Mouse (Mus musculus): ENCODE data around the gene Gkn3. TPM values are rescaled to one million over a fixed set of nuclear protein-coding genes. Genes with fewer than 3 reads are reported as not detected.

The Gkn3 gene
- polyA plus RNA-seq, 1 experiment, result not detected

GRCm38 (mm10) chr6:87401456-87401855 lies 12.7 kb upstream of the Gkn3 start:
- no peak for TF ChIP-seq TAL1 (IDR thresholded peaks at IDR 0.05; ENCODE audit: low read length)
- TF ChIP-seq GATA1 (IDR thresholded peaks at IDR 0.05; ENCODE audit: low read length), result no peak
- H3K36me3 ChIP-seq (ENCODE audit: control insufficient read depth), result no peaks in the 10 kb centered on the region

GRCm38 (mm10) chr6:87399886-87400566 lies 11.3 kb upstream of the Gkn3 start:
- H3K27me3 ChIP-seq (ENCODE audit: control insufficient read depth), result no peaks in the 10 kb centered on the region

More at GRCm38 (mm10) chr6:87401456-87401855, 12.7 kb upstream of the Gkn3 start:
- H3K9me3 ChIP-seq (ENCODE audit: control insufficient read depth, low read length), result no peaks in the 10 kb centered on the region
- H3K4me1 ChIP-seq (ENCODE audit: control insufficient read depth), result no peaks in the 10 kb centered on the region
- no peak overlapping the region for H3K4me3 ChIP-seq (replicated peaks)
- no peaks in the 10 kb centered on the region for H3K27me3 ChIP-seq (ENCODE audit: control insufficient read depth)

GRCm38 (mm10) chr6:87399137-87399536 lies 10.4 kb upstream of the Gkn3 start:
- H3K4me1 ChIP-seq (ENCODE audit: control insufficient read depth), result no peaks in the 10 kb centered on the region
- no peaks in the 10 kb centered on the region for H3K36me3 ChIP-seq (ENCODE audit: control insufficient read depth)
- no peaks in the 10 kb centered on the region for H3K27me3 ChIP-seq (ENCODE audit: control insufficient read depth)
- TF ChIP-seq TAL1 (IDR thresholded peaks at IDR 0.05; ENCODE audit: low read length), result no peak
- no peak for TF ChIP-seq GATA1 (IDR thresholded peaks at IDR 0.05; ENCODE audit: low read length)
- H3K9me3 ChIP-seq (ENCODE audit: control insufficient read depth, low read length), result no peaks in the 10 kb centered on the region
- H3K4me3 ChIP-seq (replicated peaks), result no peak overlapping the region

More at GRCm38 (mm10) chr6:87399886-87400566, 11.3 kb upstream of the Gkn3 start:
- no peak for TF ChIP-seq GATA1 (IDR thresholded peaks at IDR 0.05; ENCODE audit: low read length)
- Histone ChIP-seq H3K4me3 (replicated peaks) (no peak overlapping the region), H3K4me1 (ENCODE audit: control insufficient read depth) (no peaks in the 10 kb centered on the region), H3K9me3 (ENCODE audit: control insufficient read depth, low read length) (no peaks in the 10 kb centered on the region), H3K36me3 (ENCODE audit: control insufficient read depth) (no peaks in the 10 kb centered on the region)

- TF ChIP-seq TAL1 (IDR thresholded peaks at IDR 0.05; ENCODE audit: low read length) (no peak), GATA1 (IDR thresholded peaks at IDR 0.05; ENCODE audit: low read length) (no peak)
- Histone ChIP-seq H3K4me3 (replicated peaks) (no peak overlapping the region), H3K4me1 (ENCODE audit: control insufficient read depth) (no peaks in the 10 kb centered on the region), H3K27me3 (ENCODE audit: control insufficient read depth) (no peaks in the 10 kb centered on the region), H3K9me3 (ENCODE audit: control insufficient read depth, low read length) (no peaks in the 10 kb centered on the region), H3K36me3 (ENCODE audit: control insufficient read depth) (no peaks in the 10 kb centered on the region)
These were observed 6.0 kb upstream of the Gkn3 start for GRCm38 (mm10) chr6:87394783-87395182.

GRCm38 (mm10) chr6:87393466-87394205 lies 4.9 kb upstream of the Gkn3 start:
- H3K36me3 ChIP-seq (ENCODE audit: control insufficient read depth), result no peaks in the 10 kb centered on the region

GRCm38 (mm10) chr6:87389455-87389989 lies 787 bp upstream of the Gkn3 start:
- no peak overlapping the region for H3K4me3 ChIP-seq (replicated peaks)

More at GRCm38 (mm10) chr6:87393466-87394205, 4.9 kb upstream of the Gkn3 start:
- Histone ChIP-seq H3K27me3 (ENCODE audit: control insufficient read depth) (no peaks in the 10 kb centered on the region), H3K4me1 (ENCODE audit: control insufficient read depth) (peaks cover 2% of the 10 kb centered on the region), H3K4me3 (replicated peaks) (no peak overlapping the region), H3K9me3 (ENCODE audit: control insufficient read depth, low read length) (no peaks in the 10 kb centered on the region)
- TF ChIP-seq TAL1 (IDR thresholded peaks at IDR 0.05; ENCODE audit: low read length), result no peak
- TF ChIP-seq GATA1 (IDR thresholded peaks at IDR 0.05; ENCODE audit: low read length), result no peak

GRCm38 (mm10) chr6:87386681-87387080 lies 2.1 kb downstream of the Gkn3 start:
- Histone ChIP-seq H3K36me3 (ENCODE audit: control insufficient read depth) (no peaks in the 10 kb centered on the region), H3K4me3 (replicated peaks) (no peak overlapping the region), H3K4me1 (ENCODE audit: control insufficient read depth) (peaks cover 2% of the 10 kb centered on the region), H3K9me3 (ENCODE audit: control insufficient read depth, low read length) (no peaks in the 10 kb centered on the region), H3K27me3 (ENCODE audit: control insufficient read depth) (peaks cover 16% of the 10 kb centered on the region)
- TF ChIP-seq TAL1 (IDR thresholded peaks at IDR 0.05; ENCODE audit: low read length) (no peak), GATA1 (IDR thresholded peaks at IDR 0.05; ENCODE audit: low read length) (no peak)

More at GRCm38 (mm10) chr6:87389455-87389989, 787 bp upstream of the Gkn3 start:
- Histone ChIP-seq H3K36me3 (ENCODE audit: control insufficient read depth) (no peaks in the 10 kb centered on the region), H3K9me3 (ENCODE audit: control insufficient read depth, low read length) (no peaks in the 10 kb centered on the region), H3K4me1 (ENCODE audit: control insufficient read depth) (peaks cover 2% of the 10 kb centered on the region), H3K27me3 (ENCODE audit: control insufficient read depth) (no peaks in the 10 kb centered on the region; the same call in 1 of the 2 replicates)
- TF ChIP-seq GATA1 (IDR thresholded peaks at IDR 0.05; ENCODE audit: low read length) (no peak), TAL1 (IDR thresholded peaks at IDR 0.05; ENCODE audit: low read length) (no peak)

GRCm38 (mm10) chr6:87386203-87386602 lies 2.5 kb downstream of the Gkn3 start:
- H3K4me3 ChIP-seq (replicated peaks), result no peak overlapping the region
- H3K4me1 ChIP-seq (ENCODE audit: control insufficient read depth), result peaks cover 2% of the 10 kb centered on the region
- no peaks in the 10 kb centered on the region for H3K9me3 ChIP-seq (ENCODE audit: control insufficient read depth, low read length)
- TF ChIP-seq TAL1 (IDR thresholded peaks at IDR 0.05; ENCODE audit: low read length) (no peak), GATA1 (IDR thresholded peaks at IDR 0.05; ENCODE audit: low read length) (no peak)
- H3K27me3 ChIP-seq (ENCODE audit: control insufficient read depth), result peaks cover 16% of the 10 kb centered on the region
- H3K36me3 ChIP-seq (ENCODE audit: control insufficient read depth), result no peaks in the 10 kb centered on the region

GRCm38 (mm10) chr6:87384761-87385160 lies 4.0 kb downstream of the Gkn3 start:
- Histone ChIP-seq H3K9me3 (ENCODE audit: control insufficient read depth, low read length) (no peaks in the 10 kb centered on the region), H3K36me3 (ENCODE audit: control insufficient read depth) (no peaks in the 10 kb centered on the region), H3K27me3 (ENCODE audit: control insufficient read depth) (peaks cover 16% of the 10 kb centered on the region), H3K4me1 (ENCODE audit: control insufficient read depth) (peaks cover 2% of the 10 kb centered on the region), H3K4me3 (replicated peaks) (no peak overlapping the region)
- TF ChIP-seq TAL1 (IDR thresholded peaks at IDR 0.05; ENCODE audit: low read length), result no peak
- TF ChIP-seq GATA1 (IDR thresholded peaks at IDR 0.05; ENCODE audit: low read length), result no peak

Data from erythroblast, embryonic 14.5 days (primary cell).